Mouse (Mus musculus): ENCODE measurements at regions not wholly inside any gene's neighbourhood (a gene's known extent, or its start where the extent isn't known, plus 50 kb on each side); places are given as distances from the start of the nearest gene placed in this dataset.
A peak's percentile ranks its signal among the peaks of the same experiment; 100 is the strongest.

GRCm38 (mm10) chr19:44626261-44626660, 63.6 kb downstream of the Hif1an start:
- H3K9ac ChIP-seq = no peak overlapping the region
- no peak overlapping the region for H3K4me2 ChIP-seq
- 78% methylated on average over 5 of the region's 5 CpGs for WGBS
- peaks cover 13% of the 10 kb centered on the region; the same call in 1 of the 2 replicates for H3K27me3 ChIP-seq
- H3K9me3 ChIP-seq = no peaks in the 10 kb centered on the region
- H3K27ac ChIP-seq = no peak overlapping the region
- H3K4me3 ChIP-seq (replicated peaks) = no peak overlapping the region
- ATAC-seq (ENCODE audit: low FRiP score) = no peak
- no peaks in the 10 kb centered on the region for H3K36me3 ChIP-seq (replicated peaks)
- no peaks in the 10 kb centered on the region for H3K4me1 ChIP-seq

GRCm38 (mm10) chr19:44629705-44630104, 67.1 kb downstream of the Hif1an start:
- no peak for ATAC-seq (ENCODE audit: low FRiP score)
- WGBS = 66% methylated on average over 7 of the region's 7 CpGs

GRCm38 (mm10) chr19:44631356-44632007, 68.8 kb downstream of the Hif1an start:
- WGBS = 82% methylated on average over 19 of the region's 19 CpGs
- no peak overlapping the region for H3K4me2 ChIP-seq
- no peak overlapping the region for H3K4me3 ChIP-seq (replicated peaks)
- H3K9ac ChIP-seq = no peak overlapping the region
- peaks cover 21% of the 10 kb centered on the region; the same call in 1 of the 2 replicates for H3K27me3 ChIP-seq
- no peaks in the 10 kb centered on the region for H3K36me3 ChIP-seq (replicated peaks)
- no peaks in the 10 kb centered on the region; the same call in 1 of the 2 replicates for H3K4me1 ChIP-seq
- no peaks in the 10 kb centered on the region for H3K9me3 ChIP-seq
- no peak for ATAC-seq (ENCODE audit: low FRiP score)
- no peak overlapping the region for H3K27ac ChIP-seq

More at GRCm38 (mm10) chr19:44629705-44630104, 67.1 kb downstream of the Hif1an start:
- Histone ChIP-seq H3K9ac (no peak overlapping the region), H3K36me3 (replicated peaks) (no peaks in the 10 kb centered on the region), H3K9me3 (no peaks in the 10 kb centered on the region), H3K4me2 (no peak overlapping the region), H3K27ac (no peak overlapping the region), H3K4me1 (no peaks in the 10 kb centered on the region; the same call in 1 of the 2 replicates), H3K4me3 (replicated peaks) (no peak overlapping the region), H3K27me3 (peaks cover 20% of the 10 kb centered on the region; the same call in 1 of the 2 replicates)

GRCm38 (mm10) chr19:44637145-44637719, 74.6 kb downstream of the Hif1an start:
- Histone ChIP-seq H3K9ac (no peak overlapping the region), H3K27ac (no peak overlapping the region), H3K9me3 (no peaks in the 10 kb centered on the region), H3K27me3 (peaks cover 65% of the 10 kb centered on the region), H3K36me3 (replicated peaks) (no peaks in the 10 kb centered on the region), H3K4me1 (peaks cover 12% of the 10 kb centered on the region; the same call in 1 of the 2 replicates), H3K4me3 (replicated peaks) (no peak overlapping the region), H3K4me2 (no peak overlapping the region)
- no peak for ATAC-seq (ENCODE audit: low FRiP score)
- 85% methylated on average over 9 of the region's 9 CpGs for WGBS

- Histone ChIP-seq H3K36me3 (replicated peaks) (no peaks in the 10 kb centered on the region), H3K4me3 (replicated peaks) (peak overlapping the region; percentile 37), H3K9ac (peak overlapping the region; percentile 48), H3K4me2 (peak overlapping the region; percentile 54), H3K27ac (no peak overlapping the region), H3K4me1 (peaks cover 12% of the 10 kb centered on the region; the same call in 1 of the 2 replicates), H3K9me3 (no peaks in the 10 kb centered on the region), H3K27me3 (peaks cover 79% of the 10 kb centered on the region)
- 0% methylated on average over 26 of the region's 26 CpGs for WGBS
- ATAC-seq (ENCODE audit: low FRiP score) = no peak
These were observed 77.4 kb downstream of the Hif1an start for GRCm38 (mm10) chr19:44640021-44640420.

- 0% methylated on average over 1 of the region's 1 CpGs for WGBS
- ATAC-seq (ENCODE audit: low FRiP score) = no peak
- Histone ChIP-seq H3K27ac (no peak overlapping the region), H3K4me2 (peak overlapping the region; percentile 54), H3K9ac (peak overlapping the region; percentile 48; the same call in 1 of the 2 replicates), H3K4me3 (replicated peaks) (peak overlapping the region; percentile 37), H3K27me3 (peaks cover 77% of the 10 kb centered on the region), H3K36me3 (replicated peaks) (no peaks in the 10 kb centered on the region), H3K9me3 (no peaks in the 10 kb centered on the region), H3K4me1 (peaks cover 12% of the 10 kb centered on the region; the same call in 1 of the 2 replicates)
These were observed 77.9 kb downstream of the Hif1an start for GRCm38 (mm10) chr19:44640551-44640950.

GRCm38 (mm10) chr19:44642294-44642693, 79.6 kb downstream of the Hif1an start:
- Histone ChIP-seq H3K27ac (no peak overlapping the region), H3K4me2 (no peak overlapping the region), H3K4me1 (peaks cover 12% of the 10 kb centered on the region; the same call in 1 of the 2 replicates), H3K4me3 (replicated peaks) (no peak overlapping the region), H3K27me3 (peaks cover 79% of the 10 kb centered on the region), H3K9ac (no peak overlapping the region), H3K9me3 (no peaks in the 10 kb centered on the region), H3K36me3 (replicated peaks) (no peaks in the 10 kb centered on the region)
- ATAC-seq (ENCODE audit: low FRiP score) = no peak
- WGBS = 58% methylated on average over 4 of the region's 4 CpGs

- ATAC-seq (ENCODE audit: low FRiP score) = no peak
- Histone ChIP-seq H3K9ac (no peak overlapping the region), H3K4me3 (replicated peaks) (no peak overlapping the region), H3K27ac (no peak overlapping the region), H3K4me2 (no peak overlapping the region), H3K4me1 (peaks cover 12% of the 10 kb centered on the region; the same call in 1 of the 2 replicates), H3K36me3 (replicated peaks) (no peaks in the 10 kb centered on the region), H3K27me3 (peaks cover 80% of the 10 kb centered on the region), H3K9me3 (no peaks in the 10 kb centered on the region)
- 48% methylated on average over 3 of the region's 3 CpGs for WGBS
These were observed 81.7 kb downstream of the Hif1an start for GRCm38 (mm10) chr19:44644376-44644775.

- Histone ChIP-seq H3K4me3 (replicated peaks) (no peak overlapping the region), H3K9ac (no peak overlapping the region), H3K4me2 (no peak overlapping the region), H3K4me1 (peaks cover 11% of the 10 kb centered on the region), H3K27me3 (peaks cover 80% of the 10 kb centered on the region), H3K27ac (no peak overlapping the region), H3K9me3 (no peaks in the 10 kb centered on the region), H3K36me3 (replicated peaks) (no peaks in the 10 kb centered on the region)
- 48% methylated on average over 3 of the region's 4 CpGs for WGBS
- no peak for ATAC-seq (ENCODE audit: low FRiP score)
These were observed 82.3 kb downstream of the Hif1an start for GRCm38 (mm10) chr19:44644929-44645328.

GRCm38 (mm10) chr19:44646548-44646947, 83.9 kb downstream of the Hif1an start:
- H3K27me3 ChIP-seq = peaks cover 82% of the 10 kb centered on the region
- WGBS = 70% methylated on average over 9 of the region's 9 CpGs
- no peak overlapping the region for H3K9ac ChIP-seq

GRCm38 (mm10) chr19:44649206-44649605, 86.6 kb downstream of the Hif1an start:
- Histone ChIP-seq H3K4me2 (no peak overlapping the region), H3K9ac (no peak overlapping the region), H3K36me3 (replicated peaks) (no peaks in the 10 kb centered on the region), H3K9me3 (no peaks in the 10 kb centered on the region), H3K4me1 (peaks cover 5% of the 10 kb centered on the region), H3K4me3 (replicated peaks) (no peak overlapping the region), H3K27me3 (peaks cover 86% of the 10 kb centered on the region), H3K27ac (no peak overlapping the region)
- no peak for ATAC-seq (ENCODE audit: low FRiP score)
- 61% methylated on average over 7 of the region's 7 CpGs for WGBS

More at GRCm38 (mm10) chr19:44646548-44646947, 83.9 kb downstream of the Hif1an start:
- Histone ChIP-seq H3K27ac (no peak overlapping the region), H3K36me3 (replicated peaks) (no peaks in the 10 kb centered on the region), H3K4me2 (no peak overlapping the region), H3K4me3 (replicated peaks) (no peak overlapping the region), H3K4me1 (peaks cover 5% of the 10 kb centered on the region), H3K9me3 (no peaks in the 10 kb centered on the region)
- ATAC-seq (ENCODE audit: low FRiP score) = no peak

- Histone ChIP-seq H3K4me2 (no peak overlapping the region), H3K4me3 (replicated peaks) (no peak overlapping the region), H3K27me3 (peaks cover 93% of the 10 kb centered on the region), H3K4me1 (peaks cover 13% of the 10 kb centered on the region), H3K36me3 (replicated peaks) (no peaks in the 10 kb centered on the region), H3K9me3 (no peaks in the 10 kb centered on the region), H3K9ac (no peak overlapping the region), H3K27ac (no peak overlapping the region)
- ATAC-seq (ENCODE audit: low FRiP score) = no peak
- 35% methylated on average over 2 of the region's 2 CpGs for WGBS
These were observed 88.2 kb downstream of the Hif1an start for GRCm38 (mm10) chr19:44650841-44651240.

GRCm38 (mm10) chr19:44651605-44652004, 89.0 kb downstream of the Hif1an start:
- Histone ChIP-seq H3K9me3 (no peaks in the 10 kb centered on the region), H3K9ac (no peak overlapping the region), H3K27me3 (peaks cover 93% of the 10 kb centered on the region), H3K4me1 (peaks cover 16% of the 10 kb centered on the region), H3K27ac (no peak overlapping the region), H3K36me3 (replicated peaks) (no peaks in the 10 kb centered on the region), H3K4me3 (replicated peaks) (no peak overlapping the region), H3K4me2 (no peak overlapping the region)
- ATAC-seq (ENCODE audit: low FRiP score) = no peak
- WGBS = 1% methylated on average over 4 of the region's 4 CpGs
